Mouse (Mus musculus) adrenal gland, postnatal 36 days (tissue): ENCODE measurements around the gene Zfp386. TPM values are rescaled to one million over a fixed set of nuclear protein-coding genes. Genes with fewer than 3 reads are reported as not detected.

Experiments
- DNase-seq, 2 experiments: peaks; one replicate each; pipeline ENCODE4 v3.0.0; 2021; ENCODE audit warnings: mixed read lengths in 1 of 2
- total RNA-seq, 2 experiments: library from RNA; stranded (reverse); gene quantifications; 2 replicates each; pipeline ENCODE4 v1.2.3; 2021

Zfp386 gene
- total RNA-seq, 2 experiments from 2014 or later = 25.6 to 28.8 TPM

DNA sequence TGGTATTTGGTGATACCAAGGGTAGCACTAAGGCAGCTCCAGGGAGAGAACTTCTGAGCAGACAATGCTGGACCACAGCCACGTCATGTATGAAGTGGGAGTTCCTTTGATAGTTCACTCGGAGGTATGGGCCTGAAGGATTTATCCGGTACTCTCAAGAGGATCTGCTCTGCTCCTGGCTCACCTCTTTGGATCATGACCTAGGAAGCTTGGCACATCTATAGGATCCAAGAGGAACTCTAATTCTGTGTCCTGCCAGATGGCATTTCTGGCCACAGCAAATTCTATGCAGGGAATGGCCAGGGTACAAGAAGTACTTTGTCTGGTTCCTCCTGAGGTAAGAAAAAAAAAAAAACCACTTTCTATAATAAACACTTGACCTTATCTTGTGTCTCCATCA, 42.3 kb downstream of the Zfp386 start:
- no peak for DNase-seq

DNA sequence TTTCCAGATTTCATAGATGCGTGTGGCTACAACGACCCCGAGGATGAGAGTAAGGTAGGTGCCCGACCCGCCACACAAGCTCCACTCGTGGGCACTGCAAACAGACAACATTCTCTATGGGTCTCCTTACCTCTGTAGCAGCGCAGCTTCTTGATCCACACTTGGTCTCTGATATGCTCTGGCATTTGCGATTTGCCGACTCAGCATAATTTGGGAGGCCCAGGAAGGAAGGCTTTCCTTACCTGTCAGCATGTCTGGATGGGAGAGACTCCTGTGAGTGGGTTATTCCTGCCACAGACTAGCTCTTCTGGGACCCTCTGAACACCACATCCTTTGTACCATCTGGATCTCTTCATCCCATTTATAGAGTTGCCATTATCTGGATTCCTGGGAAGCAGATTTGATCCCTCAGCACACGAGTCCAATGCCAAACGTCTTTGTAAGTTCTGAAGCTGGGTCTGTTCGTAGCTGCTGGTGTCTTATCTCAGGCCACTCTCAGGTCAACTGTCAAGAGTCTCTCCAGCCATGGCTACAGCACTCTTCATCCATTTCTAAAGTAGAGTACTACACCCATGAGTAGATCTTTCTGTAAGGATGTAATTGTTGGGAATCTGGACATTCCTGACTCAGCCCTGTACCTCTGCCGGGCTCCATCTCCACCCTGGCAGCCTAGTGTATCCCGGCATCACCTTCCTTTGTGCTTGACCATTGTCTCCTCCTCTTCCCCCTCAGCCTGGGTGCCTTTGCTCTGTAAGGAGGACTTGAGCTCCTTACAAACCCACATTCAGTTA, 47.4 kb downstream of the Zfp386 start:
- DNase-seq = no peak

DNA sequence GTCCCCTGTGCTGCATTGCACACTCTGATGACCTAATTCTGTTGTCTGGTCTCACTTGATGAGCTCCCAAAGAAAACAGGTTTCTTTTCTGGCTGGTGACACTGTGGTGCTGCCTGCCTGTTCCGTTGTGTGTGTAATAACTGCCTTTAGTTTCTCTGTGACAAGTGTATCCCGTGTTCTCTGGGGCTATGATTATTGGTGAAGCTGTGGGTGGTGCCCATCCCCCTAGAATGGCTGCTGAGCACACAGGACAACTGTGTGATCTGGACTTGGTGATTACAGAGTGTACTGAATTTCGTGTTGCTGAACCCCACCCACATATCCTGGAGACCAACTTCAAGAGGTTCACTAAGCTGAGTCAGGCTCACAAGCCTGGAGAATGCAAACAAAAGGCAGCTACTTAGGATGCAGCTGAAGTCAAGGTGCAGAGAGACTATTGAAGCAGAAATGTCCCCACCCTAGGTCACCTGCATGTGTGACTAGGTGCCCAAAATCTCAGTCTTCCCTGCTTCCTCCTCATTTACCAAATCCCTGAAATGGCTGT, 48.9 kb downstream of the Zfp386 start:
- no peak for DNase-seq

DNA sequence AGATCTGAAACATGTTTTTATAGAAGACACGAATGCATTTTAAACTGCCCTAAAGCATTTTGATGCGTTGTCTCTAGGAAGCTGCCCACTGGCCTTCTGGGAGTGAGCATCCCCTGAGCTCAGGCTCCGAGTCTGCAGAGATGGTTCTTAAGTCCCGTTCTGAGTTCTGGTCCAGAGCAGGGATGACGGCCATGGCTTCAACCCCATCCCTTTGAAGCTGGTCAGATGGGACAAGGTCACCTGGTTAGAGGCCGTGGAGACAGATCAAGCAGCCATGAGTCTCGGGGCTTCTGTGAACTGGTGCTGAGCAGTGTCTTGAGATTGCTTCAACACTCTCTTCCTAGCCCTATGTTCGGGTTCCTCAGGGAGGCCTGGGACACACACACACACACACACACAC, 49.6 kb downstream of the Zfp386 start:
- DNase-seq = no peak

DNA sequence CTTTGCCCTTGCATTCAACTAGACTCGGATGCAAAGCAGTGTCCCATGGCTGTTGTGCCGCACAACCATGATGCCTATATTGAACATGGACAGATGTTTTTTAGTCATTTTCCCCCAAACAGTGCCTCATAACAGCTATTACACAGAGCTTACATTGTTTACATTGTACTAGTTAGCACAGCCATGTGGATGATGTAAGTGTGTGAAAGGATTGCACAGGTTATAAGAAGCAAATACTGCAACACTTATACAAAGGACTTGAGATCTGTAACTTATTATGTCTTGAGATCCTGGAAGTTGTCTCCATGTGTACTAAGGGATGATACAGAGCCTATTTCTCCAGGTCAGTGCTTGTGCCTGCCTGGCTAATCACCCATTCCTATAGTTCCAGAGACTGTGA, 54.4 kb downstream of the Zfp386 start:
- DNase-seq = no peak

DNA sequence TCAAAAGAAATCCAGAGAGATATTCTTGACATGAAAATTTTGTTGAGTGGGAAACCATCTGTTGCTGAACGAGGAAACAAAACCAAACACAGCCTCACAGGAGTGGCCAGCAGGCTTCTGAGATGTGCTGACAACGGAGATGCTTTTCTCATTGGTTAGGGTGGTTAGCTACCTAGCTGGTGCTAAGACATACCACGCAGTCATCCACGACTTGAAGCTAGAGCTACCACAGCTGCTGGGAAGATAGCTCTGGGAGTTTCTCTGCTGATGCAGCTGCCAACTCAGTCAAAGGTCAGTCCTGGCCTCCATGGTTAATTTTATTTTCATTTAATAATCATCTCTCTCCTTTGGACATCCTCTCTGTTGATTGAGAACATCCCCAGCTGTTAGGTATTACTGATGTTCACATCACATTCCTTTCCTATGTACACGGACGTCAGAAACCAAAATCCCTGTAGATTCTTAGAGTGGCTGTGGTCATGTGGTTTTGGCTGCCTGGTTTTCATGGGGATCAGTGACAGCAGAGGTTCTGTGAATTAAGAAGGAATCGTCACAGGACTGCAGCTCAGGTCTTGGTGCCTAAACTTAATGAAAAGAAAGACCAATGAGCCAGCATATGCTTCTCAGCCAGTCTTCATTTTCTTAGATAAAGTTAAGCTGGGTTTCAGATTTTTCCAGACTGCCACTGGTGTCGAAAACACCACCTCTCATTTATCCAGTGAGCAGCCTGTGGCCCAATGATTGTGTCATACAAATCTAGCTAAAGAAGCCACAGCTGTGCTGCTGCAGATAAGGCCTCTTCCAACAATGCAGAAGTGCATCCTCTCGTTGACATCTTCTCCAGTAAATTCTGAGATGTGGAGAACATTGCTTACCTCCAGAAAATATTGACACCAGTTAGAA, 62.2 kb downstream of the Zfp386 start:
- DNase-seq = no peak

DNA sequence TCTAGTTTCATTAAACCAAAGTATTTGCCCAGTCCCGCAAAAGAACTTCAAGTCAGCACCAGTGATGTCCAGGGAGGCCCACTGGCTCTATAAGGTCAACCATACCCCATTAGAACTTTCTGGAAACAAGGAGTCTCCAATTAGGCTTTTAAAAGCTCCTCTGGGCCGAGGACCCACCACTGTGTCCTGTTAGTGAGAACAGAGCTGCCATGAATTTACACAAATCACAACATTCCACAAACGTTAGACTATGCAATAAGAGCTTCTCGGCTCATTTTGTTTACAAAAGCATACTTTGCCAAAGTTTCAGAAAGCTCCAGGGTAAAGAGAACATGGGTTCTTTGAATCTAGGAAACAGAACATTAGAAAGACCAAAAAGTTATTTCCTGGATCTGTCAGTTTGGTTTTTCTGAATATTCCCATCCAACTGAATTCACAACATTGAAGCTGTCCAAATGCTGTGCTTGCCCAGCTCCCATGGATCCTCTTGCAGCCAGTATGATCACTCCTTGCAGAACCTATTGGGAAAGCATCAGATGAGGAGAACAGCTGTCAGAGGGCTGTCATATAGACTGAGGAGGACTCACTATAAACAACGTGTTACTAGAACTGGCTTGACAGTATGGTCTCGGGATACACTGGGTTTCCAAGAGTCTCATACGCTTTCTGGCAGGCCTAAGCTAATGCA, 63.6 kb downstream of the Zfp386 start:
- DNase-seq = no peak

Other genes starting within 250 kb of the Zfp386 start
- gene Vipr2, start 30.0 kb downstream of the Zfp386 start, total RNA-seq = under 1 TPM; 0.86 to 0.99 TPM
- 10 to 100 TPM; 10.5 to 12.3 TPM for gene Wdr60, start 215.3 kb downstream of the Zfp386 start, total RNA-seq
- gene Gm11027, start 227.7 kb downstream of the Zfp386 start, total RNA-seq = not detected
- 10 to 100 TPM; 58.3 to 64.6 TPM for gene Esyt2, start 233.5 kb downstream of the Zfp386 start, total RNA-seq